Mouse (Mus musculus): ENCODE measurements at regions not wholly inside any gene's neighbourhood (a gene's known extent, or its start where the extent isn't known, plus 50 kb on each side); places are given as distances from the start of the nearest gene placed in this dataset.

DNA sequence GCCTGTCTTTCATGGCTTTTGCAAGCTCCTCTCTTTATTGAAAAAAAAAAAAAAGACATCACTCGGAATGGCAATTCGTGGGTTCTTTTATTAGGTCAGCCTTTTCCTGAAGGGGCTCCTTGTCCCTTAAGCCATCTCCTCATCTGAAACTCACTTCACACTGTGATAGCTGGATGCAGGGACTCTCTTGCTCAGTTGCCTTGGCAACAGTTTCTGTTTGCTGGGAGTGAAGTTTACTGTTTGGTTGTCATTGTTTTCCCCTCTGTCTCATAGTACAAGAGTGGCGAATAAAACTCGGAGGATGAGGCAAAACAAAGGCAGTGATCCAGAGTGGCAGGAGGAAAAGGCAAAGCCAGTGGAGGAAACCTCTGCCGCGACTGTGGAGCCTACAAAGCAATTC, 194.6 kb downstream of the Brinp2 start:
- no peak for DNase-seq (ENCODE audit: low spot score in 2 of 2)

- no peak for DNase-seq (ENCODE audit: low spot score in 2 of 2)
Observed at GRCm38 (mm10) chr1:158163411-158163810, 192.7 kb downstream of the Brinp2 start.

- no peak for DNase-seq (ENCODE audit: low spot score in 2 of 2)
Observed at GRCm38 (mm10) chr1:158170006-158170405, 186.1 kb downstream of the Brinp2 start.

DNA sequence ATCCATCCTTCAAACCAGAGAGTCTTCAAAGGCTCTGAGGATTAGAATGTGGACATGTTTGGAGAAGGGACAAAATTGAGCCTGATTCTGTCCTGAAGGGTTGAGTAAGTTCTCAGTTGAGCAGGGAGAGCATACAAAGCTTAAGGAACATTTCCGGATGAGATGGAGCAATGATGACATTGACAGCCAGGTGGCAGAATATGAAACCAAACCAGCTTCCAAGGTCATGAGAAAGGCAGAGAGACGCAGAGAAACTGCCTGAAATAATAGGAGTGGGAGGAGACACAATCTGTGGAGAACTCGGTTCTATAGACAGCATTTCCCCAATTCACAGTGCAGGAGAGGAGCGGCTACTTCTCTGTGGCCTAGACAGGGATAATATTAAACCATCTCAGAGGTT, 176.0 kb downstream of the Brinp2 start:
- no peak for DNase-seq (ENCODE audit: low spot score in 2 of 2)

GRCm38 (mm10) chr1:158181296-158181695, 174.8 kb downstream of the Brinp2 start:
- no peak for DNase-seq (ENCODE audit: low spot score in 2 of 2)

GRCm38 (mm10) chr1:158187651-158188050, 168.5 kb downstream of the Brinp2 start:
- DNase-seq (ENCODE audit: low spot score in 2 of 2): no peak

DNA sequence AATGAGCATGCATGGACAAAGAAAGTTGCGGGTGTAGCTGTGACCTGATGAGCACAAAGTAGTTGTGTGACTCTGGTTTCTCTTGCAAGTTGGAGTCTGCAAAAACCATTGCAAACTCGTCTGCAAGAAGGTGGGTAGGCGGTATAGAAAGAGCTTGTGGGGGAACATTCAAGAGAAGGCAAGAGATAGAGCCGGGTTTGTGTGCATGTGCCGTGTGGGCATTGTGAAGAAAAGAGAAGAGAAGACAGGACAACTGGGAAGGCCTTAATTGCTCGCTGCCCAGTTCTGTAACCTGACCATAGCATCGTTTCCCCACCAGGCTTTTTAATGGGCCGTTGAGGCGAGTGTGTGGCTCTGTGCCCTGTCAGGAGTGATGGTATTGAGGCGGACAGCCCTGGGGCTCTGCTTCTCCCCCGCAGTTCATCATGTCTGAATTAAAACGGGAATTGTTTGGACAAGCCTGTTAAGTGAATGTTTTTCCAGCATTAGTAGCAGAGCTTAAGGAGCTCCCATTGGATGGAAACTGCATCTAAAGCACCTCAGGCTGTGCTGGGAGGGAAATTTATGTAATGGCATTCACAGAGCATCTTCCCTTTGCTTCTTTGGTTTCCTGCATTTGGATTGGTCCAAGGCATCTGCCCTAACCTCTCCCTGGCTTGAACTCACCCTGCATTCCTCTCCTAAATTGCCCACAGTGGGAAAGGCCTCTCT, 163.1 kb downstream of the Brinp2 start:
- no peak for DNase-seq (ENCODE audit: low spot score in 2 of 2)

GRCm38 (mm10) chr1:158193968-158194565, 162.1 kb downstream of the Brinp2 start:
- DNase-seq (ENCODE audit: low spot score in 2 of 2): no peak
